Mouse (Mus musculus): ENCODE data around the gene Zic1.

The Zic1 gene

DNA sequence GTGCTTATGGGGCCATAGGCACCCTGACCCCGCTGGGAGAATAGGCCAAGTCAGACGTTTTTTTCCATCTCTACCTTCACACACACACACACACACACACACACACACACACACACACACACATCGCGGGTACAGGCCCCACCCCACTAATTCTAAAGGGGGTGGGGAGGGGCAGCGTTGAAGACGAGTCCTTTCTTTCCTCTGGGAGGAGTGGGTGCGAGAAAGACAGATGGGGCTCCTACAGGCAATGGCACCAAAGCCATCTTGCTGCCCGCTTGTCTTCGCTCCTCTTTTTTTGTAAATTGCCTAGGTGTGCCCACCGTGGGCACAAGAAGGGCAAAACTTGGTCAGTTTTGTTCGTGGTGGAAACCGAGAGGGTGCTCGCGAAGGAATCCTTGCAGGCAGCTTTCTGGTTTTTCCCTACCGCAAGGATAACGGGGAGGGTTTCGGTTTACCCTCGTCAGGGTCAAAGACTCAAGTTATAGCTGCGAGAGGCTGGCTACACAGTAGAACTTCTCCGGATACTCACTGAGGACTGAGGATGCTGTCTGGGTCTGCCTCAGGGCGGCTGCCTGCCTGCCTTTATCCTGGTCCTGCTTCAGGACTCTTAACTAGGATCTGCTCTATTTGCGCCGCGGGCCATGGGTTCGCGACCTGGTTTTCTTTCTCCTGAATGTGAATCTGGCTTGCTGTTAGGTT lies 3.8 kb upstream of the Zic1 start:
- in situ Hi-C loops (cut with MboI, MseI): loop anchor here in 1 of 2 experiments (25.0 kb wide), 1 partner anchor 1482 kb away; no protein-coding TSS in a partner anchor

DNA sequence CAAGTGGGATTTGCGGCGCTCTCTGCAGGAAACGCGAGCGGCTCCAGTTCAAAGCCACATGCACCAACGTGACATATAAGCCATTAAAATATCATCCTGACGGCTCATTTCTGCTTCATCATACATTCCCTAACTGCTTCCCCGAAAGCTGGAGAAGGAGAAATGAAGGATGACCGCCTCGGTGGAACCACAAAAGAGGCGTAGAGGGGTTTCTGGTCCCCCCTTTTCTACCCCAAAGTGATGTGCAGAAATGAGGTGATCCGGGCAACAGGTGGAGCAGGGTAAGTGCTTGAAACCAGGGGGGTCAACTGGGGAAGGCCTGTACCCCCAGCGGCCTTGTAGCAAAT lies 3.3 kb upstream of the Zic1 start:
- in situ Hi-C loops (cut with MboI, MseI): loop anchor here in 1 of 2 experiments (25.0 kb wide), 1 partner anchor 1482 kb away; no protein-coding TSS in a partner anchor

DNA sequence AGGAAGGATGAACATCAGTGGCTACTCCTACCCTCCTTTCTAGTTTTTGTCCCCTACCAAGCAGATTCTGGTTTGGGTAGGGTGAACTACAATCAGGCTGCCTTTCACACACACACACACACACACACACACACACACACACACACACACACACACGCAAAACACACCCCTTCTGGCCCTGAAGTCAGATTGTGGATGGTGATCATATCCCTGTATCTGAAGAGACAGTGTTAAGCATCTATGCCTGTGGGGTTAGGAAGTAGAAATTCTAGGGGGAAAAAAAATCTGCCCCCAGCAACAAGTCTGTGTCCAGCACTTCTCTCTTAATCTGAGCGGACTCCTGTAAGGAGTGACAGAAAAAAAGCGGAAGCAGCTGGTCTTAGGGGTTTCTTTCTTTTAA lies 2.5 kb upstream of the Zic1 start:
- in situ Hi-C loops (cut with MboI, MseI): loop anchor here in 1 of 2 experiments (25.0 kb wide), 1 partner anchor 1481 kb away; no protein-coding TSS in a partner anchor

DNA sequence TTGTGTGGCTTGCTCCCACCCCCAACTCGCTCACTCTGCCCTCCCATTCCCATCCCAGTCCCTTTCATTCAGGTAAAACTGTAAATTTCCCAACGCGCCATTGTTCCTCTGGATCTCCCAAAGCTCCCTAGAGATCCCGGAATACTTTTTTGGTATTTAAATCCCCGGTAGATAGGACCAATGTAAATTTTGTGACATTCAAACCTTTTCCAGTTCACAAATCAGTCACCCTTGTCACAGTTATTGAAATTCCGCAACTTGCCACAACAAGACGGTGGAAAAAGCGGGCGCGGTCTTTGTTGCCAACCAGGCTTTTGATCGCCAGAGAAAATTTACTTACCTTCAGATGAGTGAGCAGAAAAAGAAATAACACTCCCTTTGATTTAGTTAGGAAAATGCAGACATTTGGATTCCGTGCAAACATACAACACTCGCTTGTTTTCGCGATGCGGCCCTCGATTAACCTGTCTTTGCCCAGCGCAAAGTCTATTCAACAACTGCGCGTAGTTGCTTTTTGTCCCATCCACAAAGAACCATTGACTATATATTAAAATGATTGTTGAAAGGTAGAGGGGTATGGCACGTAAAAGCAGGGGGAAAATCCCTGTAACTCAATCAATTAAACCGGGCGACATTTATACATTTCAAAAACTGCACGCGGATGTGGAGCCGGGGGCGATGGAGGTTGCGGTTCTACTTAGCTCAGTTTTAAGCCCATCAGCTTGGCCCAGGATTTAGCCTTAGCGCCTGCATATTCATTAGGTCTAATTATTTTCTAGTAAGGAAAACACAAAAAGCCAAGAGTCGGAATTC lies 1.6 kb upstream of the Zic1 start:
- in situ Hi-C loops (cut with MboI, MseI): loop anchor here in 1 of 2 experiments (25.0 kb wide), 1 partner anchor 1480 kb away; no protein-coding TSS in a partner anchor

DNA sequence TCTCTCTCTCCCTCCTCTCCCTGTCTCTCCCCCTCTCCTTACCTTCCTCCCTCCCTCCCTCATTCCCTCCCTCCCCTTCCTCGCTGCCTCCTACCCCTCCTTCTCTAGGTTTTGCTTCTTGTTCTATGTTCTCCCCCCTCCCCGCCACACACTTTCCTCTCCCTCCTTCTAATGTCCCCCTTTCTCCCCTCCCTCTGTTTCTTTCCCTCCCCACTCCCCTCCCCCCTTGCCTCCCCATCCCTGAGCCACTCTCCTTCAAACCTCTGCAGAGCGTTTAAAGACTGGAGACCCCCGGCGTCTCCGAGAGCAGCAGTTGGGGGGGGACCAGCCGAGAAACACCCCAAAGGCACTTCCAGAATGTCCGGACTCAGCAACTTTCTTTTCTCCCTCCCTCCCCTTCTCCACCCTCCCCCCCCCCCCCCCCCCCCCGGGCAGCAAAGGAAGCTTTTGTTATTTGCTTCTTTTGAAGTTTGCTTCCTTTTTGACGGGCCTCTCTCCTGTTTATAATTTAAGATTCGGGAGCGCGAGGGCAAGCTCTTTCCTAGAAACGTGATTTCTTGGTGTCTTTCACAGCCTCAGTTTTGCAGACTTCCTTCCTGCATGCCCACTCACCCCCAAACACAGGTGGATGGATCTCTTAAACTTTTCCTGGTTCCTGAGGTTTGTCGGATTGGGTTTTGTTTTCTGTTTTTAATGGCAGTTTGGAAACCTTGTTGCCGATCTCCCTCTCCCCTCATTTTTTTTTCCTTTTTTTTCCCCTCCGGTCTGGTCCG lies 802 bp upstream of the Zic1 start:
- in situ Hi-C loops (cut with MboI, MseI): loop anchor here in 1 of 2 experiments (25.0 kb wide), 1 partner anchor 1479 kb away; no protein-coding TSS in a partner anchor

DNA sequence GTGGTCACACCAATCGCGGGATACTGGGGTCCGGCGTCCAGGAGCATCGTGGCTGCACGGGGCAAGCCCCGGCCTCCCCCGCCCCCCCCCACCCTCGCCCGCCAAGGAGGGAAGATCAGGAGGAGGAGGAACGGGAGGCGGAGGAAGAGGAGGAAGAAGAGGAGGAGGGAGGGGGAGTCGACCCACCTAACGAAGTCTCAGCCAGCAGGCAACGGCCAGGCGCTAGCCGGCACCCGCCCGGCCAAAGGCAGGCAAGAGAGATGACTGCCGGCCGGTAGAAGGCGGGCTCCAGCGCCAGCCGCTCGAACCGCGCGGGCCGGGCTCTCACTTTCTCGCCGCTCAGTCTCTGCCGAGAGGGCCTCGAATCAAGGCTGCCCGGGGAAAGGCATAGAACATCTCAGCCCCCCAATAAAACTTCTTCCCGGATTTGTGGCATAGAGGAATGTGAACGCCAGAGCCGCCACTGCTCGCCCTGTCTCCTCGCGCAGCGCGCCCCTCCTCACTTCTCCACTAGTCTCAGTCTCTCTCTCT lies 574 bp downstream of the Zic1 start:
- in situ Hi-C loops (cut with MboI, MseI): loop anchor here in 1 of 2 experiments (25.0 kb wide), 1 partner anchor 1478 kb away; no protein-coding TSS in a partner anchor

DNA sequence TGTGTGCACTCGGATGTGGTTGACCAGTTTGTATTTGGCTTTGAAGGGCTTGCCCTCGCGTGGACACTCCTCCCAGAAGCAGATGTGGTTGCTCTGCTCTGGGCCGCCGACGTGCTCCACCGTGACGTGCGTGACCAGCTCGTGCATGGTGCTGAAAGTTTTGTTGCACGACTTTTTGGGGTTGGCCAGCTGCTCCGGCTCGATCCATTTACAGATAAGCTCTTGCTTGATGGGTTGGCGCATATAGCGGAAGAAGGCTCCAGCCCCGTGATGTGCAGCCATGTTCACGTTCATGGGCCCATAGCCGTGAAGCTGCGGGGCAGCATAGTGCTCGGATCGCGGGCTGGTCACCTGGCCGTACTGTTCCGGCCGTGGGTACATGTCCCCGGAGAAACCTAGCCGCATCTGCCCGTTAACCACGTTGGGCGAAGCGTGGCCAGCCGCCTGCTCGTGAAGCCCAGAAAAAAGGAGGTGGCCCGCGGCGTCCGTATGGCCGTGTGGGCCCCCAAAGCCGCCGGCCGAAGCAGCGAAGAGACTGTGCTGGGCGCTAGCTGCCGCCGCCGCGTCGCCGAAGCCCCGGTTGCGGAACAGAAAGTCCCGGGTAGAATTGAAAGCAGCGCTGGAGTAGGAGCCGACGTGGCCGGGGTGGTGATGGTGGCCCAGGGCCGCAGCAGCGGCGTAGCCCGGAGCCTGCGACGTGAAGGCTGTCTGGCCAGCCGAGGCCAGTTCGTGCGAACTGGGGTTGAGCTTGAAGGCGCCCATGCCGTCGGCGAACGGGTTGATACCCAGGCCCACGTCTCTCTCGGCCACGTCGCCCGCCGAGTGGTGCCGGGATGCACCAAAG lies 1.3 kb downstream of the Zic1 start:
- in situ Hi-C loops (cut with MboI, MseI): loop anchor here in 1 of 2 experiments (25.0 kb wide), 1 partner anchor 1477 kb away; no protein-coding TSS in a partner anchor

DNA sequence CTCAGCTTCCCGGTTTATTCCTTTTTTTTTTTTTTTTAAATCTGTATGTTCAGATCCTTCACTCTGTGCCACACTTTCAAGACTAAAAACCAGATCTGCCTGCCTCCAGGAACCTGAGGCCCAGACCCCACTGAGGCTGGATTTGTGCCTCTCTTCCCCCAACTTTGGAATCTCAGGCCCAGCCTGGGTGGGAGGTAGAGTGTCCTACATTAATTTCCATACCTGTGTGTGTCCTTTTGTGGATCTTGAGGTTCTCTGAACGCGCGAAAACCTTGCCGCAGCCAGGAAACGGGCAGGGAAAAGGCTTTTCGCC lies 1.8 kb downstream of the Zic1 start:
- in situ Hi-C loops (cut with MboI, MseI): loop anchor here in 1 of 2 experiments (25.0 kb wide), 1 partner anchor 1476 kb away; no protein-coding TSS in a partner anchor

DNA sequence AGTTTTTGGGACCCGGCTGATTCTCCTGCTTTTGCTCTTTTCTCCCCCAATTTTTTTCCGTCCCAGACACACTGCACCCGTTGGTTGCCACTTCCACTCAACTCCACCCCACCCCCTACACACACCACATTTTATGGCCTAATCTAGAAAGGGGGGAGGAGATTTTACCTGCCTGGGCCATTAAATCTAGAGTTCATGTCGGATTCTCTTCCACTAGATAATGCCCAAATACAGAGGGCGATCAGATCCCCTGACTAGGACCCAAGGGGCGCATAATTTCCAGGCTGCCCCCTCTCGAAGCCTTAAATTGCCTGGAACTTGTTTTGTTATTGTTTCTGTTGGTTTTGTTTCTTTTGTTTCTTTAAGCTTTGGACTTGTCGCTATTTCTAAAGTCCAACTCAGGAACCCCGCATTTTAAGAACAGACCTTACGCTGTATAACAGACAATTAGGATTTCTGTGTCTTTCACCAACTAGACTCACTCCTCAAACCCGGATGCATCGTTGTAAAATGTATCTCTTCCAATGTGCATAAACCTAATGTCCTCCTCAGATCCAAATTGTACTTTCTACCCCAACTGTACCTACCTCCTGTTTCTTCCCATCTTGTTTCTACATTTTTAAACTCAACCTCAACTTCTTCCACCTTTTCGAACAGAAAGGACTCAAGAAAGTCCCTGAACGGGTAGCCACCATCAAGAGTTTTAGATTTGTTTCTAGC lies 2.4 kb downstream of the Zic1 start:
- in situ Hi-C loops (cut with MboI, MseI): loop anchor here in 1 of 2 experiments (25.0 kb wide), 1 partner anchor 1476 kb away; no protein-coding TSS in a partner anchor

DNA sequence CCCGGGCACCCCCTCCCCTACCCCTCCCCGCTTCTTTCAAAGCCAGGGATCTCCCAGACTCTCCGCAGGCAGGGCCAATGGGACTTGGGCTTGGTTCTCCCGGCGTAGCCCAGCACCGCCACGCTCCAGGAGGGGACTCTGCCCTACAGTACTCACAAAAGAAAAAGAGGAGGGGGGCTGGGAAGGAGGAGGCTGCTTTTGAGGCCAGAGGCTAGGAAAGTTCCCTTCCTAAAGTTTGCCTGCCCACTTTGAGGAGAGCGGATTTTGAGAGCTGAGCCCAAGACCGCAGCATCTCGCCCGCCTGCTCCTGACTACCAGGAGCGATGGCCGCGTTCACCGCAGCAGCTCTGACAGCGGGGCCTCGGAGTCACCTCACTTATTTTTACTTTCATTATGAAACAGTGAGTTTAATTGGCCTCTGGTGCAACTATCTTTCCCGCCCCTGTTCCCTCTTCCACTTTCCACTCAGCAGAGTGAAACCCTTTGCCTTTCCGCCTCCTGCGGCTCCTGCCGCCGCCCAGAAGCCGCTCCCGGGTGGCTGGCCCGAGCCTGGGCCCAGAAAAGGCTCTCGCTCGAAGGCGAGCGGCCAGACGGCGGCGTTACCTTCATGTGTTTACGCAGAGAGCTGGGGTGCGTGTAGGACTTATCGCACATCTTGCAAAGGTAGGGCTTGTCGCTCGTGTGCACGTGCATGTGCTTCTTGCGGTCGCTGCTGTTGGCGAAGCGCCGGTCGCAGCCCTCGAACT lies 3.6 kb downstream of the Zic1 start, which contains the start of gene Zic4:
Gene Zic4, plus strand, starts transcription at position 558 of the 746 bp plus-strand sequence.
- in situ Hi-C loops (cut with MboI, MseI): loop anchor here in 1 of 2 experiments (25.0 kb wide), 1 partner anchor 1475 kb away; no protein-coding TSS in a partner anchor

DNA sequence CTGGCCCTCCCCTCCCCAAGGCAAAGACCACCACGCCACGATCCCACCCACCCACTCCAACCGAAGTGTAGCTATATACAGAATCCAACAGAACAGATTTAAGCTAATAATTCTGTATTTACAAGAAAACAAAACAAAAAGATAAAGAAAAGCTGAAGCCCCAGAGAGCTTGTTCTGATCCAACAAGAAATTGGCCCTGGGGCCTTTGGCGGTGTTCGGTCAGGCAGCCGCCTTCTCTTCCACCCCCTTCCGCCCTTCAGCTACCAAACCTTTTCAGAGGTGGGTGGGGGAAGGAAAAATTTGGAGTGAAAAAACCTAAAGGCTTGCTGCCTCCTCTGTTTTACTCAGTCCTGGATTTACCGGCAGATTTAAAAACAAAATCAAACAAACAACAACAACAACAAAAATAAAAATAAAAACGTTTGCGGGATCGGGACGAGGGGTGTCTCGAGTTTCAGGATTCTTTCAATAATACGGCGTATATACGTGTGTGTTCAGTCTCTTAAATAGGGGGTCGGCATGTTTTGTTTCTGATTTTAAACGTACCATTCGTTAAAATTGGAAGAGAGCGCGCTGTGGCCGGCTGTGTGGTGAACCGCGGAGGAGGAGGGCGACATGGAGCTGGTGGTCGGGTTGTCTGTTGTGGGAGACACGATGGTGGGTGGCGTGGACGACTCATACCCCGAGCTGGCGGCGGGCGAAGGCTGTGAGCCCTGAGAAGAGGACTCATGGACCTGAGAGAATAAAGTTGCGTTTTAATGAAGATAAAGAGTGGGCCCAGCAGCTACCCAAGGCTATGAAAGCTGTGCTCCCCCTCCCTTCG lies 4.4 kb downstream of the Zic1 start:
- in situ Hi-C loops (cut with MboI, MseI): loop anchor here in 1 of 2 experiments (25.0 kb wide), 1 partner anchor 1474 kb away; no protein-coding TSS in a partner anchor

DNA sequence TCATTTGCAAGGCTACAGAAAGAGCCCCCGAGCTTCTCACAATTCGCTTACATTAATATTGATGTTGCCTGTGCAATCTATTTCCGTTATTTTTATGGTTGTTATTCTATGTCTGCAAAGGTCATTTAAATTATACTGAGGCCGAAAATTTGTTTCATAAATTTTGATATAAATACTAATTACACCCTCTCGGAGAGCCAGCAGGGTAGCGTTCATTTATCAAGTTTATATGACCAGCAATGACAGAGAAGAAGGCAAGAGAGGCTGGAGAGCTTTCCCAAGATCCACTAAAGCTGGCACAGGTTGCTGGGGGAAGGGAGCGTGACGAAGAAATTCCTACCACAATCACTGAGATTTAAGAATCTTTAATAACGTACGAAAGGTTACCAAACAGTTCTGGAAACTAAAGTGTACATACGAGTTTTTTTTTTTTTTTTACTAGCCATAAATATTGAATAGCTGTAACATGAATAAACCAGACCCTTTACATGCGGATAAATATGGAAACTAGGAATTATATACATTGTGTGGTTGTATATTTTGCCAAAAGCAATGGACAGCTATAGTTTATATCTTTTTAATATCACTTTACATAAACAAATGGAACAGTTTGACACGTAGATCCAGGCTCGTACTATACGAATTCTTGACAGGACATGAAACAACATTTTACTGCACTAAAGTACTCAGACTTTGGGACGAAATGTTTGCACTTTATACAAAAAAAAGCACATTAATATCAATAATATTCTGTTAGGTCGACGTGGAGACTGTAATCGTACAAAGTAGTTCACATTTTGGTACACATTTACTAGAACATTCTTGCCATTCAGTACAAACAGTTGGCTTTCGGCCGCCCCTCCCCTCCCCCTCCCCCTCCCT lies 5.2 kb downstream of the Zic1 start:
- in situ Hi-C loops (cut with MboI, MseI): loop anchor here in 1 of 2 experiments (25.0 kb wide), 1 partner anchor 1473 kb away; no protein-coding TSS in a partner anchor

DNA sequence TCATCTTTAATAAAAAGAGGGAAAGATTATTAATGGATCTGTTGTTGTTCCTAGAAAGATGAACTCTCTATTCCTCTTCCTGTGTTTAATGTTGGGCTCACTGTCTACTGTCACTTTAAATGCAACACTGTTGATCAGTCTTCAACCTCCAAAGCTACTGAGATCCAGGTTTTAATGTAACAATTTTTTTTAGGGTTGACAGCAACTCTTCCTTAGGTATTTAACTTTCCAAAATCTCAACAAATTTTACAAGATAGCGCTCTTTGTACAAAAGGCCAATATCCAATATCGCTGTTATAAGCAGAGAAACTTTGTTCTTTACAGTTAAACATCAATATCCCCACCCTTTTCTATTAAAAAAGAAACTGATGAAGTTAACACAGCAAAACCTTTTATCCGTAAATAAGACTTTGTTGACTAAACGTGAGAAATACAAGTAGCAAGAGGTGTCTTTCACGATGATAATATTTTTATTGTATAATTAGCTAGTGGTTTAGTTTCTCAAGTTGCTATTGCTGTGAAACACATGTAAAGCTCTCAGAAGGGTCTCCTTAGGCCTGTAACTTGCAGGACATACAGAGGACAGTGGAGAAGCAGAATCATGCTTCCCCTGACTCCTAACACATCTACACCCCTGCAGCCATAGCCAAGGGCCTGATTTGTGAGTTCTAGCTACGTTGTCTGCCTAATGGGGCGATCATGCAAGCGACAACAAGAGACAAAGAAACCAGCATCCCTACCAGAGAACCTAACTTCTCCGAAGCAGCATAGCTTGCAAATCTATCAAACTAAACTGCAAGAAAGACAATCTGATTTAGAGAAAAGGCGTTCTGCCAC lies 6.5 kb downstream of the Zic1 start:
- in situ Hi-C loops (cut with MboI, MseI): loop anchor here in 1 of 2 experiments (25.0 kb wide), 1 partner anchor 1472 kb away; no protein-coding TSS in a partner anchor

DNA sequence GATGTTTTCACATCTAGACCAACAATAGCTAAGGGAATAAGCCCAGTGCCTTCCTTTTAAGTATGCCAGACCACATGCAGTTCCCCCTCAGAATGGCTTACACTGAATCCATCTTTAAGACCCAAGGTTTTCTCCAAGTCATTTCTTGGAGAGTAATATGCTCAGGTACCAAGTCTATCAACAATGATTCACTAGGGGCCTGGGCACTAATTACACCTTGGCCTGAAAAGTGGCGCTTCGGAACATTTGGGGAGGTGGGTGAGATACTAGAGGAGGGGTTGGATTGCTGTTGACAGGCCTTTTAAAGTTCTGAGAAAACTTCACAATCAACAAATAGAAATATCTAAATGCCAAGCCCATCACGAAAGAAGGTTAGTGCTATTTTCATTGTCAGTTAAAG lies 8.3 kb downstream of the Zic1 start:
- in situ Hi-C loops (cut with MboI, MseI): loop anchor here in 1 of 2 experiments (25.0 kb wide), 1 partner anchor 1470 kb away; no protein-coding TSS in a partner anchor

DNA sequence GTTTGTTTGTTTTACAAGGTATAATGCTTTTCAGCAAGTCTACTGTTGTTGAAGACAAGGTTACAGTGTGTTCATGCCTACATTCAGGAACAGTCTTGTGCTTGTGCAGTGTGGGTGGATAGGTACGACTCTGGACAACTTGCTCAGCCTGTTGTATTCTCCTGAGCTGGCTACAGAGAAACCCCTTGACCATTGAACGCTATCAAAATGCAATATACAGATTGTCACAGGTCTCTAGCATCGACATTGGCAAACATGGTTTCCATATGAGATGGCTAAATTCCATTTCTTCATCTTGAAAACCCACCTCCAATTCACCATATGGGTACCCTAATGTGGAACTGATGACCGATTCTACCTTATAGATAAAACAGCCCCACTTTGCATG lies 9.3 kb downstream of the Zic1 start:
- in situ Hi-C loops (cut with MboI, MseI): loop anchor here in 1 of 2 experiments (25.0 kb wide), 1 partner anchor 1469 kb away; no protein-coding TSS in a partner anchor
